Mouse (Mus musculus) limb, embryonic 11.5 days (tissue): ENCODE measurements around the gene Relb. TPM values are rescaled to one million over a fixed set of nuclear protein-coding genes. Genes with fewer than 3 reads are reported as not detected.

ENCODE experiments used
- ATAC-seq: fragments of 200-750 bp; cut with Nextera tagmentation; 2 replicates; pipeline ENCODE4 v1.8.0; 2017; ENCODE audit warnings: low read depth; ENCODE audit not compliant: insufficient number of reproducible peaks, low FRiP score, low TSS enrichment
- DNase-seq: peaks from one replicate; pipeline ENCODE4 v3.0.0-alpha.2; 2015; ENCODE audit warnings: low spot score
- H3K27ac ChIP-seq: fragments of 300-500 bp; sonication (generic); replicated peaks from 2 replicates; pipeline ENCODE4 v1.5.1; 2014; ENCODE audit warnings: low read depth, mild to moderate bottlenecking, low read length
- H3K27me3 ChIP-seq: fragments of 300-500 bp; sonication (generic); 2 replicates; pipeline ENCODE4 v1.6.1; 2014; ENCODE audit warnings: mild to moderate bottlenecking, low read length, mixed read lengths; ENCODE audit not compliant: control insufficient read depth, insufficient read depth
- H3K36me3 ChIP-seq: fragments of 300-500 bp; sonication (generic); 2 replicates; pipeline ENCODE4 v1.6.1; 2014; ENCODE audit warnings: mild to moderate bottlenecking, low read length, moderate library complexity, mixed read lengths; ENCODE audit not compliant: control insufficient read depth, insufficient read depth
- H3K4me1 ChIP-seq: fragments of 300-500 bp; sonication (generic); 2 replicates; pipeline ENCODE4 v1.6.1; 2014; ENCODE audit warnings: low read length, mixed read lengths; ENCODE audit not compliant: control insufficient read depth, insufficient read depth
- H3K4me2 ChIP-seq: fragments of 300-500 bp; sonication (generic); 2 replicates; pipeline ENCODE4 v1.6.1; 2014; ENCODE audit warnings: low read depth, mild to moderate bottlenecking, moderate library complexity; ENCODE audit not compliant: severe bottlenecking
- H3K4me3 ChIP-seq: fragments of 300-500 bp; sonication (generic); 2 replicates; pipeline ENCODE4 v1.5.1; 2014; ENCODE audit warnings: low read depth, low read length
- H3K9ac ChIP-seq: fragments of 300-500 bp; sonication (generic); 2 replicates; pipeline ENCODE4 v1.6.1; 2014; ENCODE audit warnings: mild to moderate bottlenecking, low read length
- H3K9me3 ChIP-seq: fragments of 300-500 bp; sonication (generic); 2 replicates; pipeline ENCODE4 v1.6.1; 2016; ENCODE audit warnings: low read length; ENCODE audit not compliant: control insufficient read depth
- WGBS: fragments of 180-500 bp; shearing (Covaris S2); extraction: QIAGEN DNeasy Blood & Tissue Kit; methylation state at CpG from one replicate; pipeline ENCODE4 v1.1.7; 2014; 5-methylcytosine and 5-hydroxymethylcytosine counted together
- polyA plus RNA-seq: library from polyadenylated mRNA; unstranded; fragments of >200 nt; fragmentation: Nextera tagmentation; extraction: Ambion mirVana; gene quantifications from 2 replicates; pipeline ENCODE4 v1.2.1, GENCODE M21; 2014

The Relb gene
- polyA plus RNA-seq, 1 experiment from 2014 or later = 5.3 TPM

GRCm38 (mm10) chr7:19586269-19586668 is 43.0 kb downstream of the Relb start:
- H3K27ac ChIP-seq = no peak overlapping the region
- H3K4me3 ChIP-seq = no peak overlapping the region
- WGBS = 71% methylated on average over 46 of the region's 46 CpGs

GRCm38 (mm10) chr7:19580634-19581033 is 48.6 kb downstream of the Relb start:
- DNase-seq = no peak
- no peaks in the 10 kb centered on the region for H3K4me1 ChIP-seq
- peaks cover 29% of the 10 kb centered on the region for H3K36me3 ChIP-seq
- 84% methylated on average over 8 of the region's 8 CpGs for WGBS
- peaks cover 28% of the 10 kb centered on the region for H3K27me3 ChIP-seq
- H3K27ac ChIP-seq = no peak overlapping the region
- H3K9ac ChIP-seq = no peak overlapping the region
- no peak overlapping the region for H3K4me3 ChIP-seq
- no peaks in the 10 kb centered on the region for H3K9me3 ChIP-seq
- H3K4me2 ChIP-seq = no peak overlapping the region; the same call in 1 of the 2 replicates
- no peak for ATAC-seq

More at GRCm38 (mm10) chr7:19586269-19586668, 43.0 kb downstream of the Relb start:
- H3K9me3 ChIP-seq = no peaks in the 10 kb centered on the region
- peaks cover 59% of the 10 kb centered on the region for H3K36me3 ChIP-seq
- no peaks in the 10 kb centered on the region for H3K4me1 ChIP-seq
- no peak overlapping the region for H3K9ac ChIP-seq
- no peaks in the 10 kb centered on the region for H3K27me3 ChIP-seq
- no peak for ATAC-seq
- no peak overlapping the region; the same call in 1 of the 2 replicates for H3K4me2 ChIP-seq
- no peak for DNase-seq

DNA sequence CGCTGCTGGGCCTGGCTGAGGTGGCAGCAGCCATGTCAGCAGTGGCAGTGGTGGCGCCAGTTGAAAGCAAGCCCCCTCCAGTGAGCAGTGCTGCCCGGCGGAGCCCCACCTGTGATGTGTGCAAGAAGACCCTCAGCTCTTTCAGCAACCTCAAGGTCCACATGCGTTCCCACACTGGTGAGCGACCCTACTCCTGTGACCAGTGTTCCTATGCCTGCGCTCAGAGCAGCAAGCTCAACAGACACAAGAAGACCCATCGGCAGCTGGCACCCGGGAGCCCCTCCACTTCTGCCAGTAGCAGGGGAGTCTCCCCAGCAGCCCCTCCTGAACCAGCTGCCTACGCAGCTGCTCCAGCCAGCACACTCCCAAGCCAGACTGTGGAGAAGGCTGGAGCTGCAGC is 49.5 kb downstream of the Relb start:
- 92% methylated on average over 10 of the region's 10 CpGs for WGBS
- Histone ChIP-seq H3K9me3 (no peaks in the 10 kb centered on the region), H3K4me3 (no peak overlapping the region), H3K9ac (no peak overlapping the region), H3K27ac (no peak overlapping the region), H3K4me2 (0 out of 2 replicates have a peak overlapping the region, but pooled peaks have one; percentile 7), H3K4me1 (no peaks in the 10 kb centered on the region), H3K36me3 (peaks cover 24% of the 10 kb centered on the region), H3K27me3 (peaks cover 28% of the 10 kb centered on the region)
- DNase-seq (no peak), ATAC-seq (no peak)

- Histone ChIP-seq H3K4me2 (no peak overlapping the region), H3K9me3 (no peaks in the 10 kb centered on the region), H3K27me3 (peaks cover 28% of the 10 kb centered on the region), H3K36me3 (peaks cover 13% of the 10 kb centered on the region), H3K4me3 (no peak overlapping the region), H3K27ac (no peak overlapping the region), H3K4me1 (peaks cover 4% of the 10 kb centered on the region; the same call in 1 of the 2 replicates), H3K9ac (no peak overlapping the region)
- 58% methylated on average over 4 of the region's 4 CpGs for WGBS
- ATAC-seq (no peak), DNase-seq (no peak)
Observed at GRCm38 (mm10) chr7:19578436-19578835, 50.8 kb downstream of the Relb start.

DNA sequence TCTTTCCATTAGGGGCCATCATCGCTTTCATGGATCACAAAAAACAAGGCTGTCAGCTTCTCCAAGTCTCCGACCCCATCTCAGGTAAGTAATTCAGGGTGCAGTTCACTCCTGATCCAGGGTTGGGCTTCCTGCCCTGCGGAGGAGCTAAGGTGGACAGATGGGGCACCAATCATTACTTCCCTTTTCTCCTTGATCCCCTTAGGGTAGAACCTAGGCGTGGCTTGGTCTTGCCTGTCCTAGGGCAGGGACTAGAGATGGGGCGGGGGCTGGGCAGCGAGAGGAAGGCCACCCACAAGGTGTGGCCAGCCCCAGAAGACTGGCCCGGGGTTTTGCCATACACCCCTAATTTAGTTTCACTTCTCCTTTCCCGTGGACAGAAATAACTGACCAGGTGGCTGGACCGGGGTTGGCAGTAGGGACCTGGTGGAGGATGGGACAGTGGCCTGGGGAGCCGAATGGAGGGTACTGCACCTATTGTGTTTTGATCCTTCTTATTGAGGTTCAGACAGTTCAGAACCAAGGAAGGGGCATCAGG is 51.3 kb downstream of the Relb start:
- Histone ChIP-seq H3K4me2 (peak overlapping the region; percentile 74; the same call in 1 of the 2 replicates), H3K4me1 (peaks cover 5% of the 10 kb centered on the region; the same call in 1 of the 2 replicates), H3K27ac (no peak overlapping the region), H3K9me3 (no peaks in the 10 kb centered on the region), H3K36me3 (peaks cover 11% of the 10 kb centered on the region), H3K4me3 (peak overlapping the region; percentile 29), H3K9ac (no peak overlapping the region; the same call in 1 of the 2 replicates), H3K27me3 (peaks cover 28% of the 10 kb centered on the region)
- no peak for DNase-seq
- ATAC-seq = no peak
- 12% methylated on average over 10 of the region's 10 CpGs for WGBS

- peak; percentile 55 for DNase-seq
- Histone ChIP-seq H3K27me3 (peaks cover 28% of the 10 kb centered on the region), H3K27ac (no peak within 1 kb of the TSS)
Observed at GRCm38 (mm10) chr7:19577141-19577852, 51.9 kb downstream of the Relb start, which contains the start of the genes Zfp296 and Gemin7. Gene Zfp296 (plus strand): TSS chr7:19577287. Gene Gemin7 (minus strand): TSS chr7:19577595.

GRCm38 (mm10) chr7:19575559-19575958 is 53.7 kb downstream of the Relb start:
- Histone ChIP-seq H3K4me3 (no peak overlapping the region), H3K27me3 (peaks cover 28% of the 10 kb centered on the region), H3K27ac (no peak overlapping the region), H3K36me3 (0 out of 2 replicates have a peak, but pooled peaks cover 4% of the 10 kb centered on the region), H3K9ac (no peak overlapping the region), H3K9me3 (no peaks in the 10 kb centered on the region), H3K4me2 (no peak overlapping the region), H3K4me1 (peaks cover 9% of the 10 kb centered on the region)
- 61% methylated on average over 3 of the region's 3 CpGs for WGBS
- DNase-seq = no peak
- no peak for ATAC-seq

More at GRCm38 (mm10) chr7:19577141-19577852, 51.9 kb downstream of the Relb start, which contains the start of the genes Zfp296 and Gemin7:
- peak within 1 kb of the TSS; percentile 29 for H3K4me3 ChIP-seq
- peak within 1 kb of the TSS; percentile 12; the same call in 1 of the 2 replicates for H3K9ac ChIP-seq
- WGBS = under 1% methylated on average over 56 of the region's 56 CpGs
- H3K9me3 ChIP-seq = no peaks in the 10 kb centered on the region
- peak within 1 kb of the TSS; percentile 74 for H3K4me2 ChIP-seq
- H3K4me1 ChIP-seq = peaks cover 8% of the 10 kb centered on the region
- no peak for ATAC-seq
- peaks cover 10% of the 10 kb centered on the region for H3K36me3 ChIP-seq

DNA sequence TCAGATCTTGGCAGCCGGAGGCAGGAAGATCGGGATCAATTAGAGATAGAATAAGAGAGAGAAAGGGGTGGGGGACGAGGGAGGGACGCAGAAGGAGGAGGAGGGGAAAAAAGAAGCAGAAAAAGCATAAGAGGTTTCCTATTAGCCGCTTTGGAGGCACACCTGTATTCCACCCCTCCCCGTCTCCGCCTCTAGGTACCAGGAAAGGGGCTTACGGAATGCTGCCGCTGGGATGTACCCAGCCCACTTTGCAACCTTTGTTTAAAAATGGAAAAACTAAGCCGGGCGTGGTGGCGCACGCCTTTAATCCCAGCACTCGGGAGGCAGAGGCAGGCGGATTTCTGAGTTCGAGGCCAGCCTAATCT is 55.5 kb downstream of the Relb start:
- Histone ChIP-seq H3K4me1 (peaks cover 9% of the 10 kb centered on the region), H3K36me3 (peaks cover 2% of the 10 kb centered on the region; the same call in 1 of the 2 replicates), H3K9ac (peak overlapping the region; percentile 88), H3K9me3 (no peaks in the 10 kb centered on the region), H3K27ac (no peak overlapping the region), H3K4me2 (peak overlapping the region; percentile 79), H3K4me3 (peak overlapping the region; percentile 87), H3K27me3 (peaks cover 22% of the 10 kb centered on the region)
- no peak for ATAC-seq
- DNase-seq = no peak
- WGBS = 23% methylated on average over 16 of the region's 16 CpGs
